Mouse (Mus musculus) Muller cell, postnatal 12 days (primary cell): ENCODE measurements at regions not wholly inside any gene's neighbourhood (a gene's known extent, or its start where the extent isn't known, plus 50 kb on each side); places are given as distances from the start of the nearest gene placed in this dataset.
A peak's percentile ranks its signal among the peaks of the same experiment; 100 is the strongest.

Experiments
- DNase-seq: peaks from one replicate; pipeline ENCODE4 v3.0.0-alpha.2; 2015; ENCODE audit errors: inconsistent ontology term

GRCm38 (mm10) chr15:36380461-36381227 lies 626.9 kb downstream of the Zfp706 start:
- peak; percentile 60 for DNase-seq

- DNase-seq = no peak
Measured at GRCm38 (mm10) chr15:36378640-36379039, 628.9 kb downstream of the Zfp706 start.

DNA sequence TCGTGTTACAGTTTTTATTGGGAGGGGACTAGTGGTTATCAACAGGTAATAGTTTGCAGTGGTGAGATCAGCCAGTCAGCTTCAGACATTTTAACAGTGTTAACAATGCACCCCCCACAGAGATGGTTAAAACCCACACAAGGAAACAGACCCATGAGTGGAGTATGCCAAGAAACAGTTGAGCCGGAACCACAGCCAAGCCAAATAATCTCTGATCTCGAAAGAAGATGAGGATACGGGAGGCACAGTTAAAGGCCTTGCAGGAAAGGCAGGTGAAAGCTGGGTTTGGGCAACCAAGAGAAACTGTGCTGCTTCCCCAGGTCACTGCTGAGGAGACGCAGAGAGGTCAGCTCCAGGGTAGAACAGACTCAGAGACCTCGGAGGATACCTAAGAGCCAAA lies 631.0 kb downstream of the Zfp706 start:
- no peak for DNase-seq

DNA sequence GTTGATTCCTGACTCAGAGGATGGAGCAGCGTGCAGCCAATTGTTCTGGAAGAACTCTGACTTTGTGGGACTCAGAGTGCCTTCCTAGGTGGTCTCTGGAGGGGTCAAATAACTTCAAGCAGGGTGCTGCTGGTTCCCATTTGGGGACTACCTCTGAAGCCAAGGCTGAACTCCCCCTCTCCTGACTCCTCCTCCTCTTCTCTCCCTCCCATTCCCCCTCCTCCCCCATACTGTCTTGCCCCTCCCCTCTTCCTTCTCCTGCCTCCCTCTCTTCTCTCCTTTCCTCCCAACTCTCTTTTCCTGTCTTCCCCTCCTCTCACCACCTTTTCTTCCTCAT lies 632.1 kb downstream of the Zfp706 start:
- no peak for DNase-seq

DNA sequence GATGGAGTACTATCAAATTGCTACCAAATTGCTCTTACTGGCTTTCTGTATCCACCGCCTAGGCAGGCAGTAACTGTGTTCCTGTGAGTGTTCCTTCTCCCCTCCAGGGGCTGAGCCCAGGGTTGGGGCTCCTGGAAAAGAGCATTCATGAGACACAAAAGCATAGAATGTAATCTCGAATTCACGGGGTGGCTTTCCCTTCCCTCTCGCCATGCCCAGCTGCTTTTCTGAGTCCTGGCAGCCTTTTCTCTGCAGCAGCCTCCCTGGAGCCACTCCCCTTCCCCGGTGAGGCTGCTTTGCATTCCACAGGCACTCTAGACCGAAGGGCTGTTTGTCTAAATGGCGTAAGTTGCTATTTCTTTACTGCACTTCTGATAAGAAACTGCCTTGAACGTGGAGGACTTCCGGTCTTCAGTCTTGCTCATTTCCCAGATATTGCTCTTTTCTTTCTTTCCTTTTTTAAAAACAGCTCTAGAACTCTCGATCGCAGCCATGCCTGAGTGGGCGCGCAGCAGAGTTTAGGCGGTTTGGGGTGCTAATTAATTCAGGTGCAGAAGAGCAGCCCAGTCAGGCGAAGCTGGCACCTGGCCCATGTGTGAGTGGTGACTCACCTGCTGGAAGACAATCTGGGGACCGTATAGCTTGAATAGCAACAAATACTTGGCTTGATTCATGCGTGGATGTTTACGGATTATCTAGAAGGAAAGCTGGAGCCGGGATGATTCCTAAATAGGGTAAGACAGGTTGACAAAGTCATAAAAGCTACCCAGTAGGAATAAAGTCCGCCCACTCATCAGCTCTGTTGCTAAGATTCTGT lies 632.6 kb downstream of the Zfp706 start:
- DNase-seq = peak; percentile 80

- DNase-seq = no peak
Measured at GRCm38 (mm10) chr15:36373900-36374611, 633.5 kb downstream of the Zfp706 start.

GRCm38 (mm10) chr15:36373481-36373880 lies 634.1 kb downstream of the Zfp706 start:
- no peak for DNase-seq

- DNase-seq = no peak
Measured at GRCm38 (mm10) chr15:36371382-36371781, 636.2 kb downstream of the Zfp706 start.

DNA sequence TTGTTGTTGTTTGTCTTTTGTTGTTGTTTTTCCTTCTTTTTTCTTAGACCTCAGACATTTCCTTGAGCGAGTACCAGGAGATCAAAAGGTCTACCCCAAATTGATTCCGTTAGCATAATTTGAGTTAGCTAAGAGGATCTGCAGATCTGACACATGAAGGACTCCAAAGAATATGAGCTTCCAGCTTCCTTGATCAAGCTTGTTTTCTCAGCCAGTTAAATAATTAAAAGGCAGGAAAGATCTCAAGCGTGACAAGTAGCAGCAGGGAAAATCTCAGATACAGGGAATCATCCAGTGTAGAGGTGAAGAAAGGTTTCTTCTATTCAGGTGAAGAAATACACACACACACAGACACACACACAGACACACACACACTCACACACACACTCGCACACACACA lies 636.7 kb downstream of the Zfp706 start:
- no peak for DNase-seq

DNA sequence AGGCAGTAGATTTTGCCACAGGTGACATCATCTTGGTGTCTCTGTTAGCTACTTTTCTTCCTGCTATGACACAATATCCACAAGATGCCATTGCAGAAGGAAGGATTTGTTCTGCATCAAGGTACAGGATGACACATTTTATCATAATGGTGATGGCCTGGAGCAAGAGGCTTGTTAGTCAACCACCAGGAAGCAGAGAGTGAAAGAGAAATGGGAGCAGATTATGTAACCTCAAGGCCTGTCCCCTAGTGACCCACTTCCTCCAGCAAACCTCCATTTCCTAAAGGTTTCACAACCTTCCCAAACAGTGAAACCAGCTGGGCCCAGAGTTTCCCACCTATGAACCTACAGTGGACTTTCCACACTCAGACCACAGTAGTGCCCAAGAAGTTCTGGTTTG lies 640.3 kb downstream of the Zfp706 start:
- DNase-seq = no peak

DNA sequence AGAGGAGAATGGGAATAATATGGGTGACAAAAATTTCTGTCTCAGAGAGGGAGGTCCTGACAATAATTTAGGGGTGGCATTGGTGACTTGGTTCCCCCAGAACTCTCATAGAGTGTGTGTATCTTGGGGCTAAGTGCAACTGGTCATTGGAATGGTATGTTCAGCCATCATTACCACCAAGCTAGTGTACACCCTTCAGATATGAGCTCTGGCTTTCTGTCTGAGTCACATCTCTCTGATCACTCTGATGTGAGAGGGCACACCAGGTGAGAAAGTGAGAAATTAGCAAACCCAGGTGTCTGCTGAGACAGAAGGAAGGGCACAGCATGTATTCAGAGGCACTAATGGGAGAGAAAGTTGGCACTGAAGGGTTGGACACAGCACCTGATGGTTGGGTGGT lies 642.8 kb downstream of the Zfp706 start:
- no peak for DNase-seq

DNA sequence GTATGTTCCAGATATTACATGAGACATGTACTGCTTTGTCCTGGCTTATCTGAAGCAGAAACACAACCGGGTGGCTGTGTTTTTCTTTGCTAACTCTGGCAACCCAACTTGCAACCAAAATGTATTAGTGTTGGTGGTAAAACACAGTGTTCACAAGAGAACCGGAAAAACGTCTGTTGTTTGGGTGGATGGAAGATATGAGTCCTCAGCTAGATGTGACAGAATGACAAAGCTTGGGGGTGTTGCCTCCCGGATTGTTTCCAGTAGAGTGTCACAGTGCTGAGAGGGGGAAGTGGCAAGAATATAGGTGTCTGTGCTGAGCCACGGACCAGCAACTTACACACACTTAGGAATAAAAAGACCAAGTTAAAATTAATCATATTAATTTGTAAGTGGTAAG lies 643.5 kb downstream of the Zfp706 start:
- no peak for DNase-seq

- no peak for DNase-seq
Measured at GRCm38 (mm10) chr15:36362911-36363565, 644.5 kb downstream of the Zfp706 start.

DNA sequence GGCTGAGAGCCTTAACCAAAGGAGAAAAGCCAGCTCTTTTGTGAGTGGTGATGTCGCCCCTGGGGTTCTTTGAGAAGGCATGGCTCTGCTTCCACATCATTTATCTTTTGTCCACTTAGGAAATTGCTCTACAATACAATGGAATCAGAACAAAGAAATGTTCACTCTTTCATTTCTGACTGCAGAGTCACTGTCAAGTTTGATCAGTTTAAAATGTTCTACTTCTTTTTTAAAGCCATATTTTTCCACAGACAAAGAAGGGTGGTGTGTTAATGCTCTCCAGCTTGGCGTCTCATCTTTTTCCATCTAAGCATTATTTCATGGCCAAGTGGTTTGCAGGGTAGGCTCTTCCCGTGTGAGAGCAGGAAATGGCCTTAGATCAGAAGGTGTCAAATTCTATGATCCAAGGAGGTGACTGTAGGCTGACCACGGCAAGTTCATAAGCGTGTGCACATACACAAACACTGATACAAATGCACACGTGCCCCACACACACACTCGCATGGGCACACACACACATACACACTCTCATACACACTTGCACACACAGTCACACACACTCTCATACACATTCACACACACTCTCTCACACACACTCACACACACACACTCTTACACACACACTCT lies 645.9 kb downstream of the Zfp706 start:
- DNase-seq = peak; percentile 92

DNA sequence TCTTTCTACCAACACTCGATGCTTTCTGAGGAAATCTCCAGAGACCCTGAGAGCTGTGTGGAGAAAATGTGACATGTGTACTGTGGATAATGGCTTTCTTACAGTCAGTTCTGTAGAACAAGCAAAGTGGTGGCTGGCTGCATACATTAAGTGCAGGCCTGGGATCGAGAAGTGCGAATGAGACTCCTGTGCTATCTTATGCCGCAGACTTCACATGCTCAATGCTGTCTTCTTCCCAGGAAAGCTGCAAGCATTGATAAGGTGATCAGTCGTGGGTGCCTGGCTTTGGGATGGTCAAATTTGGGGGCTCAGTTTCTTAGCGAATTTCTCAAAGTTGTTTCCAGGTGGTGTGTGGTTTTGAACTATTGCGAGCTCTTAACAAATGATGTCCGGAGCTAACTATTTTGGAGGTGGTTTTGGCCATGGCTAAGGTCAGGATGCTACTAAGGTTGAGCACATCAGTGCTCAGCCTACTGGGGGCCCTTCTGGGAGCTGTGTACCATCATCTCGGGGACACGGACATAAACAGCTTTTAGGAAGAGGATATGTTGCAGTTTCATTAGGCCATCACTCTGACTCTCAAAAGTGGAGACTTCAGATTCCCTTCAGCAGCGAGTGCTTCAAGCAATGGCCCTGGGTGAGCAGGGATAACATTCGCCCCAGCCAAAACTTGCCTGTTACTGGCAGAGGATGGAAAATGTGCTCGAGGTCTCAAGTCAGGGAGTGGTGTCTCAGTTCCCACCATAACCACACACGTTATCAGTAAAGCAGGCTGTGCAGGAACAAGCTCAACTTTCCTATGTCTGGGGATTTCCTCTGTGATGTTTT lies 646.7 kb downstream of the Zfp706 start:
- DNase-seq = no peak

GRCm38 (mm10) chr15:36355851-36356250 lies 651.7 kb downstream of the Zfp706 start:
- DNase-seq = no peak

DNA sequence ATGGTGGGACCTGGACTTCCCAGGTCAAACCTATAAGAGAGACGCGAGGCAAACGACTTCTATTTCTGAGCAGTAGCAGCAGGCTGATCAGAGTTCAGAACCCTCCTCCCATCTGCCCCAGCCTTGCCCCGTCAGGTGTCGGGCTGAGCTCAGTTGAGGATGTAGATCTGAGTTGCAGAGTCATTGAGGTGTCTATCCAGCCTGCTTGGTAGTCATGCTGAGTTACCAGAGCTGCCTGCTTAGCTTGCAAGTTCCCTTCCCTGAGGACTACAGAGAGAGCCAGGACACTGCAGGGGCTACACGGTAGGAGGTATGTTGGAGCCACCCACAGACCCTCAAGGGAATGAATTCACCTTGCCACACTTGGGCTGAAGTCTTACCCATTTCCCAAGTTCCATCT lies 653.0 kb downstream of the Zfp706 start:
- no peak for DNase-seq

DNA sequence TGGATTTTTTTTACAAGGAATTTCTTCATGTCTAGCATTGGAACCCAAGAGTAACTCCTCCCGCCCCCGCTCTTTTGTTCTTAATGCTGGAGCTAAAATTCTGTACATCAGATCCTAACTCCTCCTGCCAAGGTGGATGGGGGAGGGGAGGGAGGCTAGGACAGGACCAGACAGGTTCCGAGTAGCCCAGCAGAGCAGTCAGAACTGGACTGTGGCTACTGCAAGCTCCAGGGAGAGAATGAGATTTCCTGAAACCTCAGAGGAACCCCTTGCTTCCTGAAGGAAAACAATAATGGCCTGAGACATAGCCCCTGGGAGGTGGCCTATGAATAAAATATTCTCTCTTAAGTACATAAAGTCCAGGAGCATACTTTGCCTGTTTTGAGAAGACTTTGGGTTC lies 653.8 kb downstream of the Zfp706 start:
- DNase-seq = no peak

GRCm38 (mm10) chr15:36352929-36353328 lies 654.6 kb downstream of the Zfp706 start:
- DNase-seq = no peak

- DNase-seq = no peak
Measured at GRCm38 (mm10) chr15:36351693-36352092, 655.9 kb downstream of the Zfp706 start.

DNA sequence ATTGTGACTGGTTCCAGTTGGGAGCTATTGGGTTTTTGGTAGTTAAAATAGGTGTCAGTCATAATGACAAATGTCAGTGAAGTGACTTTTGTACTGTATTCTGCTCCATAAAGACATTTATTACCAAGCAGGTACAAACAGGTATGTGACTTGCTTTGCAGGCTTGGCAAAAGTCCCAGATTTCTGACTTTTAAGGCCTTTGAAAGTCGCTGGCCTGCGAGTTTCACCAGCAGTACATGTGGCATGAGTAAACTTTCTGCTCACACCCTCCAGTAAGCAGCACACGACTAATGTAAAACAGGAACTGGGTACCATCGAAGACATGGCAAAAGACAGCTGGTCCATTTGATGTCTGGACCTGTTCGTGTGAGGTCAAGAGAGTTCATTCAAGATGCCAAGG lies 659.2 kb downstream of the Zfp706 start:
- no peak for DNase-seq
